Mouse (Mus musculus) kidney, postnatal 36 days (tissue): ENCODE measurements around the gene Traf3.

Source experiments
- DNase-seq, 2 experiments: peaks; one replicate each; pipeline ENCODE4 v3.0.0; 2021 to 2022; ENCODE audit warnings: mixed read lengths in 2 of 2

Traf3 gene

GRCm38 (mm10) chr12:111165831-111166591 is at the start of gene Traf3:
Gene Traf3 (plus strand): TSS chr12:111166370.
- peak; percentile 70 to 86 for DNase-seq

- no peak for DNase-seq
These were observed 46.6 kb upstream of the Traf3 start for GRCm38 (mm10) chr12:111119506-111120085.

- DNase-seq, result no peak
These were observed 45.1 kb upstream of the Traf3 start for GRCm38 (mm10) chr12:111120976-111121645.

GRCm38 (mm10) chr12:111122332-111122852 is 43.8 kb upstream of the Traf3 start:
- peak in 1 of 2 experiments; percentile 44 for DNase-seq

- DNase-seq, result peak in 1 of 2 experiments; percentile 20
These were observed 41.4 kb upstream of the Traf3 start for GRCm38 (mm10) chr12:111124601-111125260.

- peak; percentile 25 to 35 for DNase-seq
These were observed 40.5 kb upstream of the Traf3 start for GRCm38 (mm10) chr12:111125666-111126065.

DNA sequence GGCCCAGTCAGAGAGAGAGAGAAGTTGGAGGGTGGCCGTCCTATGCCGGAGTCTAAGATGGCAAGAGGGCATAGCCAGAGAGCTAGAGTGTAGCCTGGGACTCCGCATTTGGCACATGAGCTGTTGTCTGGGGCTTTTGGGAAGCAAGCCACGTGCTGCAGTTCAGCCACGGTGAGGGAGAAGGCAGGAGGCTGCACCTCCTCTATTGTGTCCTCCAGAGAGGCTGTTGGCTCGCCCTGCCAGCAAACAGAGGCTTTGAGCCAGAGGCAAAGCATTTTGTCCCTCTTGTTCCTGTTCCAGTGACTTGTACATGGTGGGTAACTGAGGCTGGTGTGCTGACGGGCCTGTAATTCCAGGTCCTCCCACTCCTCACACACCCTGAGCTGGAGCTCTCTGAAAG is 32.0 kb upstream of the Traf3 start:
- no peak for DNase-seq

DNA sequence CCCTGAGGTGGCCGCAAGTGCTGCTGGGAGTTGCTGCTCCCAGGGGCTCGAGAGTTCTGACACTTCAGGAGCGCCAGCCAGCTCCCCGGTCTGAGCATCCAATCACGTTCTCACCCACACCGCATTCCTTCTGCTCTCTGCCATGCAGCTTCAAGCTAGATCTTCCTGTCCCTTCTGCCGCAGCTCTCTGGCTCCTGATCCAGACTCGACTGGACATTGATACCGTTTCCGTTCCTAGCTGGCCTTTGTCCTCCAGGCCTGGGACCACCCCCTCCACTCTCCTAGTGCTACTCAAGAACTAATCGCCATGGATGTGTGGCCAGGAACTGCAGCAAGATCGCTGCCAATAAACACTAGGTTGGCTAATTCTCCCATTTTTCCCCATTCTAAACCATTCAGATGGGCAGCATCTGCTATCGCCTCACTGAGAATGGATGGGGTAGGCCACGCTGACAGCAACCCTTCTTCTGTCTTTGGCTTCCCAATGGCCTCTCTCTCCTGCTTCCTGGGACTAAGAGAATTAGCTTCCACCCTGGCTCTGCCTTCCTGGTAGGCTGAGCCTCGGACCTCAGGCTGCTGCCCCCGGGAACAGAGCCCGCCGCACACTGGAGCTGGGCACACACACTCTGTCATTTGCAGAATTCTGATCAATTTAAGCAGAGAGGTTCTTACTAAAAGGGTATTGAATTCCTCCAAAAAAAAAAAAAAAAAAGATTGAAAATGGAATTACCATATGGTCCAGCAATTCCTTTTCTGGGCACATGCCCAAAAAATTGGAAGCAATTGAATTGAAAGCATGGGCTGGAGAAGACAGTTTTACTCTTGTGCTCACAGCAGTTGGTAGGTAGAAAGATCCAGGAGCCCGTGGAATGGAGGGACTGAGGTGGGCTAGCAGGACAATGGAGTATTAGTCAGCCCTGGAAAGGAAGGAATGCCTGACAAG is 31.1 kb upstream of the Traf3 start:
- DNase-seq, result peak; percentile 24 to 29

DNA sequence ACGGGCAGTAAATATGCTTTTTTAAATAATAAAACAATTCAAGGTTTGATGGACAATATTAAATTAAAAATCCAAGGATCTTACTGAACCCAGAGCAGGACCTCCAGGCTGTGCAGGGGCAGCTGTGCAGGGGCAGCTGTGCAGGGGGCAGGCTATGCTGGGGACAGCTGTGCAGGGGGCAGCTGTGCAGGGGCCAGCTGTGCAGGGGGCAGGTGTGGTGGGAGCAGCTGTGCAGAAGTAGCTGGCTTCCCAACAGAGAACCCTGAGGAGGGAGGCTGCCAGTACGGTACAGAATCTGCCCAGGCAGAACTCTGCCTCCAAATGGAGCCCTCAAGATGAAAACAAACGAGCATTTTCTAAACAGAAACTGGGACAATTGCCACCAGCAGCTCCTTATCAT is 30.2 kb upstream of the Traf3 start:
- DNase-seq, result no peak

DNA sequence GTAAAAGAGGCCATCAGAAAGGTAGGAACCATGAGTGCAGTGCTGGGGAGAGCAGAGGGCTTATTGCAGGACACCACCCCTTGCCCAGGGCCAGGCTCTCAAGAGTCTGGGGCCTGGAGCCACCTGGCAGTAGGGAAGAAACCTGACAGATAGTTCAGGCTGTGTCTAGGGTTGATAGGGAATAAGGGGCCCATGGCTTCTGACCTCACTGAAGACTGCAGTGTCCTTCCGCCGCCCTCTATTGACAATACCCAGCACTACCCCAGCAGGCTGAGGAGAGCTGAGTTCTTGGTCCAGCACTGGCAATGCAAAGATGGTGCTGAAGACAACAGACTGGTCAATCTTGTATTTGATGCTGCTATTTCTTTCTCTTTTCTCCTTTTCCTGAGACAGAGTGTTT is 29.1 kb upstream of the Traf3 start:
- peak in 1 of 2 experiments; percentile 43 for DNase-seq

DNA sequence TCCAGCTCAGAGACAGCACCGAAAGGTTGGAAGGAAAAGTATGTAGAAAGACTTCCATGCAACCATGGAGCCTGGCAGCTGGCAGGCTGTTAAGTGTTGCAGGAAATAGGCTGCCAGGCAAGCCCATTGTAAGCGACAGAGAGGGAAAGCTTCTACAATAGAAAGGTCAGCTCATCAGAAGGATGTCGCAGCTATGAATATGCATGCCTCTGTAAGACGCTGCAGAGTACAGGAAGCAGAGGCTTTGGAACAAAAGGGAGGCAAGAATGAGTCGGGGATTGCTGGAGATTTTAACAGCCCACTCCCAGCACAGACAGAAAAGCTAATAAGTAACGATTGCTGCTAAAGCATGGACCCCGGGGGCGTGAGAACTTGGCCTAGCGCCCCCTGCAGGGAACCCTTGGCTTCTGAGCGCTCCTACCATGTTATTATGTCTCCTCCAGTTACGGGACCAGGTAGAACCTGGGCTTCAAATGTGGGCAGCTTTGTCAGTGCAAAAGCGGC is 23.1 kb upstream of the Traf3 start:
- peak in 1 of 2 experiments; percentile 60 for DNase-seq

- no peak for DNase-seq
These were observed 22.6 kb upstream of the Traf3 start for GRCm38 (mm10) chr12:111143509-111144063.

GRCm38 (mm10) chr12:111144598-111144997 is 21.6 kb upstream of the Traf3 start:
- DNase-seq, result no peak

DNA sequence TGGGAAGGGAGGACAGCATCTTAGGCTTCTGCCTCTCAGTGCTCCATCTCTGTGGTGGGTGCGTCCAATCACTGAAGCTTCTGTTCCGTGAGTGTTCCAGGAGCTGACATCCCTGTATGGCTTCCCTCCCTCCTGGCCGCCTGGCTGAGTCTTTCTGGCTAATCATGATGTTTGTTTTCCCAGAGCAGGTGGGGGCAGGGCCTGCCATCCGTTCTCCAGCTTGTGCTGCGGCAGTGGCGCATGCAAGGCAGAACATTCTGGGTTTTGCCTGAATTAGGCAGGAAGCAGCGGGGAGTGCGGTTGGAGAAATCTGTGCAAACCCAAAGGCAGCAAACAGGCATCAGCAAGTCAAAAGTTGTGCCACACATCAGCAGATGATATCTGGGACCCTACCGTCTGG is 20.9 kb upstream of the Traf3 start:
- peak in 1 of 2 experiments; percentile 32 for DNase-seq

GRCm38 (mm10) chr12:111149495-111150235 is 16.5 kb upstream of the Traf3 start:
- DNase-seq, result no peak

DNA sequence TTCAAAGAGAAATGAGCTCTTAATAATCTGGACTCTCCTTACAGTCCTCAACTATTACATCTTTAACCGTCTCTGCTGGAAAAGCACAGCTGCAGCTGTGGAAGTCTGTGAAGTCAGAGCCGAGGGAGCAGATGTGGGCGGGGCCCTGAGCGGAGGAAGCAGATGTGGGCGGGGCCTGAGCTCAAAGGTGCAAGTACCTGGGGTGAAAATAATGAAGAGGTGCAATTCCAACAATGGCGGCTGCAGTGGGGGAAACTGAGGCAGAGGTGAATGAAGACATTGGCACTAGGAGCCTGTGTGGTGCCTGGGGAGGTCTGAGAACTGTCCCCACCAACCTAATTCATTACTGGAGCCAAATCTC is 16.0 kb upstream of the Traf3 start:
- DNase-seq, result peak in 1 of 2 experiments; percentile 74

DNA sequence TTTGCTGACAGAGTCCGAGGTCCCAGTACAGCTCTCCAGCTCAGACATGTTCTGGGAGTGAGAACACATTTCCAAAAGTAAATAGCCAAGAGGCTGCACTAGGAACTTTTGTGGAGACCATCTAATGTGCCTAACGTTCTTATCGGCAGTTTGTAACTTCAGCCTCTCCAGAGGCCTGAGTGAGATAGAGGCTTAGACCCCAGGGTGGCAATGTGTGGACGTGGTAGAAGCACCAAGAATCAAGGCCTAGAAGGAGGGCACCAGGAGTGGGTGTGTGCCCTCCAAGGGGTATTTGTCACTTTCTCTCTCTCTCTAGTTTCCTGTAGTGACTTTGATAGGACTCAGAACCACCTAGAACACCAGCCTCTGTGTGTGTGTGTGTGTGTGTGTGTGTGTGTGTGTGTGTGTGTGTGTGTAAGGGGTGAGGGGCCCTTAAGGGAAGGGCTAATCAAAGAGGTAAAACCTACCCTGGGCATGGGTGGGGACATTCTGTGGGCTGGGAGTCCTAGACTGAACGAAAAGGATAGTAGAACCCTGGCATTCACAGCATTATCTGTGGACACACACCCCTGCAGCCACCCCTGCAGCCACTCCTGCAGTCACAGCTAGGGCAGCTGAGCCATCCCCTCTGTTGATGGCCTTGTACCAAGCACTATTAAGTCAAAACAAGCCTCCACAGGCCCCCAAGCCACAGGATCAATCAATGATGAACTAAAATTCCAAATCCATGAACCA is 14.6 kb upstream of the Traf3 start:
- no peak for DNase-seq

DNA sequence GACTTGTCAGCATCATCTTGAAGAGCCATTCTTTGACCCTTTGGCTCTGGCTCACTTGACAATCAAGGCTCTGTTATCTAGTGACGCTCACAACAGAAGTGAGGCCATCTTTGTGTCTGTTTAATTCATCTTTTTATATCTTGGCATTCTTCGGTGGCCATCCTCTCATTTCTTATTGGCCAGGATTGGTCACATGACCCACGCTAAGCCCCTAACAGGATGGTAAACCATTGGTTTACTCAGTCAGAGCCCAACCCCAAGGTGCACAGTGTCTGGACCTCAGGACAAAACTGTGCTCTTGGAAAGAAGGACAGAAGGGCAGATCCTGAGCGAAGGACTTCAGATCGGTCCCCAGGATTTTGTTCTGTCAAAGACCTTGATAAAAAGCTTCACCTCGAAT is 13.6 kb upstream of the Traf3 start:
- no peak for DNase-seq

GRCm38 (mm10) chr12:111152981-111153710 is 13.0 kb upstream of the Traf3 start:
- DNase-seq, result no peak
